Mouse (Mus musculus): Measurements from ENCODE around the gene Lrrc71. TPM values are rescaled to one million over a fixed set of nuclear protein-coding genes. Genes with fewer than 3 reads are reported as not detected.

Gene Lrrc71
- polyA plus RNA-seq, 1 experiment from 2014 or later = 0.34 TPM

Other genes starting within 250 kb of the Lrrc71 start
- 19.6 and 19.8 TPM in 2 replicates for gene Etv3, start 223.2 kb downstream of the Lrrc71 start, polyA plus RNA-seq (2015; fragmentation: Nextera tagmentation; extraction: Ambion mirVana)
- gene Arhgef11, start 131.1 kb downstream of the Lrrc71 start, polyA plus RNA-seq (2015; fragmentation: Nextera tagmentation; extraction: Ambion mirVana) = 17.5 and 18.3 TPM in 2 replicates
- gene Ntrk1, start 46.5 kb upstream of the Lrrc71 start, polyA plus RNA-seq (2015; fragmentation: Nextera tagmentation; extraction: Ambion mirVana) = 1.8 TPM in 2 replicates
- 0.78 and 0.80 TPM in 2 replicates for gene Insrr, start 48.3 kb upstream of the Lrrc71 start, polyA plus RNA-seq (2015; fragmentation: Nextera tagmentation; extraction: Ambion mirVana)
- 12.5 and 15.6 TPM in 2 replicates for gene Pear1, start 75.7 kb upstream of the Lrrc71 start, polyA plus RNA-seq (2015; fragmentation: Nextera tagmentation; extraction: Ambion mirVana)
- not detected in 2 replicates for gene Sh2d2a, start 98.1 kb upstream of the Lrrc71 start, polyA plus RNA-seq (2015; fragmentation: Nextera tagmentation; extraction: Ambion mirVana)
- 14.4 and 17.7 TPM in 2 replicates for gene Prcc, start 137.0 kb upstream of the Lrrc71 start, polyA plus RNA-seq (2015; fragmentation: Nextera tagmentation; extraction: Ambion mirVana)
- gene Hdgf, start 157.7 kb upstream of the Lrrc71 start, polyA plus RNA-seq (2015; fragmentation: Nextera tagmentation; extraction: Ambion mirVana) = 180 and 260 TPM in 2 replicates
- 80.1 and 84.0 TPM in 2 replicates for gene Mrpl24, start 170.9 kb upstream of the Lrrc71 start, polyA plus RNA-seq (2015; fragmentation: Nextera tagmentation; extraction: Ambion mirVana)
- 69.0 and 74.3 TPM in 2 replicates for gene Isg20l2, start 181.7 kb upstream of the Lrrc71 start, polyA plus RNA-seq (2015; fragmentation: Nextera tagmentation; extraction: Ambion mirVana)
- gene Rrnad1, start 182.1 kb upstream of the Lrrc71 start, polyA plus RNA-seq (2015; fragmentation: Nextera tagmentation; extraction: Ambion mirVana) = 21.1 and 25.2 TPM in 2 replicates
- gene Crabp2, start 200.0 kb upstream of the Lrrc71 start, polyA plus RNA-seq (2015; fragmentation: Nextera tagmentation; extraction: Ambion mirVana) = 345 and 370 TPM in 2 replicates
- gene Nes, start 222.5 kb upstream of the Lrrc71 start, polyA plus RNA-seq (2015; fragmentation: Nextera tagmentation; extraction: Ambion mirVana) = 13.8 and 17.7 TPM in 2 replicates

Measured in embryonic facial prominence, embryonic 13.5 days (tissue).